Mouse (Mus musculus) adrenal gland, adult 18-20 months (tissue): Measurements from ENCODE around the gene Rbp2. TPM values are rescaled to one million over a fixed set of nuclear protein-coding genes. Genes with fewer than 3 reads are reported as not detected.

Experiments used
- DNase-seq, 2 experiments: peaks; one replicate each; pipeline ENCODE4 v3.0.0; 2021 to 2022; ENCODE audit warnings: low spot score in 2 of 2
- long read RNA-seq, 2 experiments: library from polyadenylated mRNA; stranded (forward); transcript quantifications; one replicate each; pipeline ENCODE4 v2.0.0; 2021
- total RNA-seq, 2 experiments: library from RNA; stranded (reverse); gene quantifications; 1 replicate in 1 of 2; 2 replicates in 1 of 2; pipeline ENCODE4 v1.2.3; 2021

Rbp2 gene
- not detected for total RNA-seq
- long read RNA-seq, experiment 1: 0 reads
- long read RNA-seq, experiment 2: 0 reads

DNA sequence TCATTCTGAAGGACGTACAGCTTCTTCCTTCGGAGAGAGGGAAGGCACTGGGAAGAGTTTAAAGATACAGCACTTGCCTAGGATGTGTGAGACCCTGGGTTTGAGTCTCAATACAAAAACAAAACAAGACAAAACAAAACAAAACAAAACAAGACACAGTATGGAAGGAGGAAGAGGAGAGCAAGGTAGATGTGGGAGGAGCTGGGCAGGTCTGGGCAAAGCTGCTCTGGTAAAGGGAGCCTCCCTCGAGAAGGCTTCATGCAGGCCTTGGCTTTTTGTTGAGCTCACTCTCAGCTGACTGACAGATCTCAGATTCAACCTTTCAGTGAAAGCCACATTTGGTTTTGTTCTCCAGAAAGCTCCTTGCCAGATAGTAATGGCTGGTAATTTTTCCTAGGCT, at the start of gene Rbp2:
Gene Rbp2 (plus strand): TSS at position 301 of the 400 bp plus-strand sequence.
- no peak for DNase-seq

DNA sequence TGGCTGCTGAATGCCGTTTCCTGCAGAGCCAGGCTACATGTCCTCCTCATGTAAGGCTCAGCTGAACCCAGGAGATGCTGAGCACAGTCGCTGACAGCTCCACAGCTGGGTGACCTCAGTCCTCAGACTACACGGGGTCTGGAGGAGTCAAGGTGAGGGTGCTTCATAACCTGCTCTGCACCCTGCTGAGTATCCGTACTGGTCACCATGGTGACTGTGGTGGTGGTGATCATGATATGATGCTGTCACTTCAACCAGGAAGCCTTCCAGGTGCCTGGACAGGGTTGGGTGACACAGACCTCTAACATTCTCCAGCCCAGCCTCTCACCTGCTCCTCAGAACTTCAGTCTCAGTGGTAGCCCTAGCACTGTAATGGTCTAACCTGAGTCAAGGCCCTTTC, 48.1 kb upstream of the Rbp2 start:
- DNase-seq: no peak

GRCm38 (mm10) chr9:98439091-98439490, 46.8 kb upstream of the Rbp2 start:
- no peak for DNase-seq

- DNase-seq: peak in 1 of 2 experiments; percentile 16
Observed at GRCm38 (mm10) chr9:98442638-98443037, 43.3 kb upstream of the Rbp2 start.

GRCm38 (mm10) chr9:98445359-98446149, 40.4 kb upstream of the Rbp2 start:
- DNase-seq: no peak

DNA sequence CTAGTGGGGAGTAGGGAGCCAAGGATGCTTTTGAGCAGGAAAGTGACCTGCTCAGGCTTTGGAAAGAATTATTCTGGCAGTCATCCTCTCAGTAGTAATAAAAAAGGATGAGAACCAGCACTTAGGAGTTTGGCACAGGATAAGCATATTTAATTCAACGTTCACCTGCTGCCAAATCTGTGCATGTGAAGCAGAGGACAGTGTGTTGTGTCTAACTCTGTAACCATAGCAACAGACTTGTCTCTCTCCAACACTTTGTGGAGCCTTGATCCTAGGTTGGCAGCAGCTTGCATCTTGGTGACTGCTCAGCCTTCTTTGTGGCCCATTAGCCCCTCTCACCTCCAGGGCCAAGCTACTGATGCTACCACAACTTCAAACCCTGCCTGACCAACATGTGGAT, 34.9 kb upstream of the Rbp2 start:
- no peak for DNase-seq

DNA sequence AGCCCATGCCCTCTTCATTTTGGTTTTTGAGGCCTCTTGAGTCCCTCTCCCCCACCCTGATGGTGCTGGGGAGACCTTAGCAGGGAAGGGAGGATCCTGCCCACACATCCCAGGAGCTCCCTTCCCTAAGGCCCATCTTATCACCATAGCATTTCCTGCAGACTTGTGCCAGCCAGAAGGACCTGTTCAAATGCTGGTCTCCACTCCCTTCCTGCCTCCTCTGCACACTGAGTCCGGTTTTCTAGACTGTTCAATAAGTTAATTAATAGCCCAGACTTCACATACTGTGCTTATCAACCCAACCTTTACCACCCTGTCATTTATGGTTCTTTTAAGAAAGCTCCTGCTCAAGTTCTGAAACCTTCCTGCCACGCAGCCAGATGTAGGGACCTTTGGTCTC, 19.2 kb upstream of the Rbp2 start:
- DNase-seq: no peak

DNA sequence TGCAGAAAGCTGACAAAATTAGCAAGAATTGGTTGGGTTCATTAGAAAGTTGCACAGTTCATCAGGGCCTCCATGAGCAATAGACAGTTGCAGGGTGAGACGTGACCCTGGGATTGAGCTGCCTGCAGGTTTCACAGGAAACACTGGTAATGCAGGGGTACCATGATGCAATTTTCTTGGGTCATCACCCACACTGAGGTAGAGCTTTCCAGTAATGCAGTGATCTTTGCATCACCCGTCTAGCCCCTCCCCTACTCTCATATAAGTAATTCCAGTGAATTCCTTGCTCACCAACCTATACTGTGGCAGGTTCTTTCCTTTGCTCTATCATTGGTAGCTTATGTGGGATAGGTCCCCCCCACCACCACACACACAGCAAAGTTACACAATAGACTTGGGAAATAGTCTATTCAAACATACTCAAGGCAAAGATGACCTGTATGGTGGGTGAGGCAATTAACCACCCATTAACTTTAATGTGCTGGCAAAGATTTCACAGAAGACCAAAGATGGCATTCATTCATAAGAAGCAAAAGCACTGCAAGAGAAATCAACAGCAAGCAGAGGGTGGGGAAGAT, 5.7 kb upstream of the Rbp2 start:
- DNase-seq: no peak

DNA sequence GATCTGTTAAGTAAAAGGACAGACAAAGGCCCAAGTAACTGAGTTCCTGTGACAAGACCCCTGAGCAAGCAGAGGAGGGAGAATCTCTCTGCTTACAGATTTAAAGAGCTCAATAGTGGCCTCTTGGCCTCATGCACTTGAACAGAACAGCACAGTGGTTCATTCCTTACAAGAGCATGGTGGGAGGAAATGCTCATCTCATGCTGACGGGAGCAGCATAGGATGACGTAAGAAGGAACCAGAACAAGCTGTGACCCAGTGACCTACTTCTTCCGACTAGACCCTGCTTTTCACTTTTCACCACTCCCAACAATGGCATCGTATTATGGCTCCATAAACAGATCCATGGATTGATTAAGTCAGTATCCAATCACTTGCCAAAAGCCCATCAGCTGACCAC, 3.7 kb upstream of the Rbp2 start:
- DNase-seq: no peak

DNA sequence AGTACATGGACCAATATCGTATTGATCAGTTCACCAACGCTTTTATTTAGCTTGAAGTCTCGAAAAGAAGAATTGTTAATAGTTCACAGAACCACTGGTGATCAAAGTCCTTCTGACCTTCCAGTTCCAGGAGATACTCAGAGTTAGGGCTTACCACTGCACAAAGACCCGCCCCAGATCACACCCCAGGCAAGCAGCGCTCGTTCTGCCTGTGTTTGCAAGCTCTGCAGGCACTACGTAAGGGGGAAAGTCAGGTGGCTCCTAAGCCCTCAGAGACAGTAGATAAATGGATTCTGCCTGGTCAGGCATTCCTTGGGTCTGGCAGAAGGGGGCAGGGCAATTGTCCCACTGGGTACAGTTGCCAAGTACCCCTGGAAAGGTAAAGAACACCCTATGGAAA, 895 bp upstream of the Rbp2 start:
- no peak for DNase-seq

GRCm38 (mm10) chr9:98487273-98487672, 1.4 kb downstream of the Rbp2 start:
- DNase-seq: no peak

DNA sequence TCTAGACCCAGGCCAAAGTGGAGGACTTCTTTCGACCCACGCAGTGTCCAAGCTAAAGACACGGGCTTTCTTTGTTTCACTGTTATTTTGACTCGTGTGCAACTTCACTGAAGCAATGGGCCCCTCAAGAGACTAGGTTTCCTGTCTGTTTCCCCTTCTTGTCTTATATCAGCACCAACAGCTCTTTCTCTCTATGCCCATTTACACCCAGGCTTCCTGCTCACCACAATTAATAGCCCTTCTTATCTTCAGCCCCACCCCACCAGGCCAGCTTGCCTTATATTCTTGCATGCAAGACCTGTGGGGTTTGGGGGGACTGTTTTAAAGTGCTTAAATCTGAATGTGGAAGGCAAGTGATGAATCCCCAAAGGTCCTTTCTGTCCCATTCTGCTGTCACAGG, 3.6 kb downstream of the Rbp2 start:
- DNase-seq: no peak

- DNase-seq: no peak
Observed at GRCm38 (mm10) chr9:98490128-98490527, 4.2 kb downstream of the Rbp2 start.

DNA sequence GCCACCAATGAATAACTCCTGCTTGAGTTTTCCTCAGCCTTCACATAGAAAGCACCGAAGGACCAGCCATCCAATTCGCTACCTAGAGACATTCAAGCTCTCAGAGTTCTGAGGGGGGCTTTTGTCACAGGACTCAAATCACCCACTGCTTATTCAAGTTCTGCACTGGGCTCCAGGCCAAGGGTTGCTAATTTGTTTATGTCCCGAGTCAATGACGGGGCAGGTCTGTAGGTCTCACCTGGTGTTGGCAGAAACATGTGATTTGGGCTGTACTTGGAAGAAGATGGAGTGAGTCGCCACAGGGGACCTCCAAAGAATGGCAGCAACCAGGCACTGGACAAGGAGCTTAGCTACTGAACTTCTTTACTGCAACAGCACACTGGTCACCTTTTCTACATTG, 5.2 kb downstream of the Rbp2 start:
- no peak for DNase-seq

GRCm38 (mm10) chr9:98492212-98492611, 6.3 kb downstream of the Rbp2 start:
- DNase-seq: no peak

DNA sequence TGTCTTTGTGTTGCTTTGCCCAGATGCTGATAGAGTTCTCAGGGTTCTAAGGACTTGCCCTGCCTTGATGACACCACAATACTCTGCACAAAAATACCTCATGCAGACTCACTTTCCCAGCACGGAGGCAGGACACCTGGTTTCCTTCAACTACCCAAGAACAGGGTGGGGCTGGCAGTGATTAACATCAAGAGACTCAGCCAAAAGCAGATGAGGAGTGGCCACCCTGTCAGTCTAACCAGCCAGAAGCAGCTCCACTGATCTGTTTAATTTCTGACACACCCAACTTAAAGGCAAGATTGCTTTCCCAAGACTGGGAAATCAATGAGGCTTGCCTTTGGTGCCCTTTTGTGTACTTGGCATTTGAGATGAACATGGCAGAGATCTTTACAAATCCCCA, 6.9 kb downstream of the Rbp2 start:
- DNase-seq: no peak

- DNase-seq: peak in 1 of 2 experiments; percentile 2
Observed at GRCm38 (mm10) chr9:98497157-98497556, 11.2 kb downstream of the Rbp2 start.

DNA sequence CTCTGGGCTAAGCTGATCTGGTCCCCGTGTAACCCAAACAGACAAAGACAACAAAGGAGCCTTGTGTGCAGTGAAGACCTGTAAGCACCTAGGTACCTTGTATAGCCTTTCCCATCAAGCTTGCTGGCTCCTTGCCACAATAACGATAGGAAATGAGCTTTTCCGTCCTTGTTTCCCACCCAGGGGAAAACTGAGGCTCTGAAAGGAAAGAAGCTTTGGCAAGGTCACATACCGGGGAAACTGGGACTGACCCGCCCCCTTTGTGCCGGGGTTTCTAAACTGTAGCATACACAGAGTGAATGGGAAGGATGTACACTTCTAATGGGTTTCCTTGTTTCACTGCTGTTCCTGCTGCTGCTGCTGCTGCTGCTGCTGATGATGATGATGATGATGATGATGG, 12.1 kb downstream of the Rbp2 start:
- no peak for DNase-seq

GRCm38 (mm10) chr9:98498717-98499268, 12.9 kb downstream of the Rbp2 start:
- DNase-seq: no peak

DNA sequence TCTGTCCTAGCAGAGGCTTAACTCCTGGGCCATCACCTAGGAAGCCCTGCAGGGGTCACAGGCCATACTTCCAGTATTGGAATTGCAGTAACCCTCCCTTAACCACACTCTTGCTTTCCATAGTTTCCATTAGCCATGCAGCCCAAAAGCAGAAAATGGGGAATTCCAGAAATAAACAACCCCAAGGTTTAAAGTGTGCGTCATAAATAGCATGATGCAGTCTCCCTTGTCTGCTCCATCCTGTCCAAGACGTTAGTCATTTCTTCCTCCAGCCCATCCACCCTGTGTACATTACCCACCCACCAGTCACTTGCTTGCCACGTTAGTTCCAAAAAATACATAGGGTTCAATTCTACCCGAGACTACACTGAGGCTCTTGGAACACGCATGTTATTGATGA, 13.7 kb downstream of the Rbp2 start:
- DNase-seq: no peak

DNA sequence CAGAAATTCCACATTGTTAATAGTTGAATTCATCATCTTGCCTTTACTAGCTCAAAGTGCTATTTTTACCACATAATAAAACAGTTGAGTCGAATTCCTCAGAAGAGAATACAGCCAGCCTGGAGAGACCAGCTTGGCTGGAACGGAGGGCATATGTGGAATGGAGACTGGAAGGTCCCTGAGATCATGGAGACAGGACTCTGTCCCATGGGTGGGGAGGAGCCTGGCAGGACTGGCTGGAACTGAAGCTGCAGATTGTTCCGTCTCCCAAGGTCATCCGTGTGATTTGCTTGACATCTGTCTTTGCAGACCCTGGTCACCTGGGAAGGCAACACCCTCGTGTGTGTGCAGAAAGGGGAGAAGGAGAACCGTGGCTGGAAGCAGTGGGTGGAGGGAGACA, 21.6 kb downstream of the Rbp2 start:
- DNase-seq: no peak

GRCm38 (mm10) chr9:98510363-98511055, 24.6 kb downstream of the Rbp2 start:
- DNase-seq: no peak
